Mouse (Mus musculus) limb, embryonic 14.5 days (tissue): ENCODE measurements around the gene Uso1. TPM values are rescaled to one million over a fixed set of nuclear protein-coding genes. Genes with fewer than 3 reads are reported as not detected.
A peak's percentile ranks its signal among the peaks of the same experiment; 100 is the strongest.

ENCODE experiments used
- ATAC-seq: fragments of 200-750 bp; cut with Nextera tagmentation; 2 replicates; pipeline ENCODE4 v1.8.0; 2017; ENCODE audit warnings: low read depth, moderate number of reproducible peaks, moderate TSS enrichment; ENCODE audit not compliant: low FRiP score
- DNase-seq: peaks from one replicate; pipeline ENCODE4 v3.0.0-alpha.2; 2015; ENCODE audit warnings: low spot score
- H3K27ac ChIP-seq: fragments of 300-500 bp; sonication (generic); replicated peaks from 2 replicates; pipeline ENCODE4 v1.5.1; 2014; ENCODE audit warnings: low read depth, mild to moderate bottlenecking, low read length, moderate library complexity, mixed read lengths
- H3K27me3 ChIP-seq: fragments of 300-500 bp; sonication (generic); 2 replicates; pipeline ENCODE4 v1.6.1; 2014; ENCODE audit warnings: low read length, mixed read lengths; ENCODE audit not compliant: control insufficient read depth, insufficient read depth
- H3K36me3 ChIP-seq: fragments of 300-500 bp; sonication (generic); 2 replicates; pipeline ENCODE4 v1.6.1; 2014; ENCODE audit warnings: mild to moderate bottlenecking, low read length, moderate library complexity, mixed read lengths; ENCODE audit not compliant: control insufficient read depth, insufficient read depth
- H3K4me1 ChIP-seq: fragments of 300-500 bp; sonication (generic); 2 replicates; pipeline ENCODE4 v1.6.1; 2014; ENCODE audit warnings: antibody characterized with exemption, low read length, mixed read lengths; ENCODE audit not compliant: control insufficient read depth, insufficient read depth
- H3K4me2 ChIP-seq: fragments of 300-500 bp; sonication (generic); replicated peaks from 2 replicates; pipeline ENCODE4 v1.6.1; 2014; ENCODE audit warnings: low read depth, mild to moderate bottlenecking, low read length, moderate library complexity; ENCODE audit not compliant: severe bottlenecking
- H3K4me3 ChIP-seq: fragments of 300-500 bp; sonication (generic); replicated peaks from 2 replicates; pipeline ENCODE4 v1.5.1; 2014; ENCODE audit warnings: low read length
- H3K9ac ChIP-seq: fragments of 300-500 bp; sonication (generic); 2 replicates; pipeline ENCODE4 v1.6.1; 2014; ENCODE audit warnings: mild to moderate bottlenecking, low read depth, low read length, moderate library complexity; ENCODE audit not compliant: severe bottlenecking
- H3K9me3 ChIP-seq: fragments of 300-500 bp; sonication (generic); 2 replicates; pipeline ENCODE4 v1.6.1; 2016; ENCODE audit warnings: low read length; ENCODE audit not compliant: control insufficient read depth
- POLR2A ChIP-seq: fragments of 200-500 bp; IDR thresholded peaks from 2 replicates; pipeline ENCODE4 v1.8.0; 2012; ENCODE audit warnings: inconsistent platforms, mild to moderate bottlenecking, moderate library complexity, borderline replicate concordance; ENCODE audit not compliant: insufficient read depth, insufficient read length; ENCODE audit errors: extremely low read depth
- WGBS: fragments of 180-500 bp; shearing (Covaris S2); extraction: QIAGEN DNeasy Blood & Tissue Kit; methylation state at CpG from one replicate; pipeline ENCODE4 v1.1.7; 2014; 5-methylcytosine and 5-hydroxymethylcytosine counted together
- polyA plus RNA-seq, 2 experiments: library from polyadenylated mRNA; depleted of rRNA in 1 of 2; stranded (reverse) in 1 of 2; unstranded in 1 of 2; fragments of >200 nt; fragmentation: Nextera tagmentation in 1 of 2; extraction: Ambion mirVana in 1 of 2; gene quantifications; 2 replicates each; pipeline versions ENCODE4 v1.2.1 to v1.2.3; 2012 to 2014

The Uso1 gene
- polyA plus RNA-seq, 2 experiments: 43.0 to 54.6 TPM

GRCm38 (mm10) chr5:92127141-92127625 lies 10.6 kb upstream of the Uso1 start:
- Histone ChIP-seq H3K27me3 (no peaks in the 10 kb centered on the region), H3K36me3 (peaks cover 7% of the 10 kb centered on the region), H3K9me3 (no peaks in the 10 kb centered on the region), H3K4me2 (no peak overlapping the region), H3K4me1 (no peaks in the 10 kb centered on the region), H3K27ac (no peak overlapping the region), H3K9ac (no peak overlapping the region), H3K4me3 (no peak overlapping the region)
- DNase-seq: no peak
- WGBS: 65% methylated on average over 9 of the region's 9 CpGs
- TF ChIP-seq POLR2A: no peak
- ATAC-seq: no peak

GRCm38 (mm10) chr5:92127751-92128150 lies 10.0 kb upstream of the Uso1 start:
- H3K36me3 ChIP-seq: peaks cover 9% of the 10 kb centered on the region
- ATAC-seq (no peak), DNase-seq (no peak)
- TF ChIP-seq POLR2A: no peak
- H3K9me3 ChIP-seq: no peaks in the 10 kb centered on the region
- no peak overlapping the region for H3K4me3 ChIP-seq
- H3K27ac ChIP-seq: no peak overlapping the region
- no peak overlapping the region for H3K9ac ChIP-seq
- no peak overlapping the region for H3K4me2 ChIP-seq
- no peaks in the 10 kb centered on the region for H3K4me1 ChIP-seq
- no peaks in the 10 kb centered on the region for H3K27me3 ChIP-seq
- WGBS: 83% methylated on average over 10 of the region's 10 CpGs

GRCm38 (mm10) chr5:92128570-92128969 lies 9.2 kb upstream of the Uso1 start:
- Histone ChIP-seq H3K27ac (no peak overlapping the region), H3K4me3 (no peak overlapping the region), H3K4me1 (no peaks in the 10 kb centered on the region), H3K4me2 (no peak overlapping the region), H3K27me3 (no peaks in the 10 kb centered on the region), H3K36me3 (peaks cover 10% of the 10 kb centered on the region), H3K9me3 (no peaks in the 10 kb centered on the region), H3K9ac (no peak overlapping the region)
- TF ChIP-seq POLR2A: no peak
- WGBS: 18% methylated on average over 8 of the region's 8 CpGs
- no peak for ATAC-seq
- peak; percentile 37 for DNase-seq

- H3K9me3 ChIP-seq: no peaks in the 10 kb centered on the region
- no peak overlapping the region for H3K27ac ChIP-seq
- ATAC-seq (no peak), DNase-seq (no peak)
- H3K4me3 ChIP-seq: no peak overlapping the region
- 75% methylated on average over 1 of the region's 1 CpGs for WGBS
- no peaks in the 10 kb centered on the region for H3K27me3 ChIP-seq
- no peak for TF ChIP-seq POLR2A
- H3K4me1 ChIP-seq: no peaks in the 10 kb centered on the region
- H3K9ac ChIP-seq: no peak overlapping the region
- peaks cover 10% of the 10 kb centered on the region for H3K36me3 ChIP-seq
- H3K4me2 ChIP-seq: no peak overlapping the region
Observed at GRCm38 (mm10) chr5:92129321-92129768, 8.4 kb upstream of the Uso1 start.

GRCm38 (mm10) chr5:92130040-92130682 lies 7.6 kb upstream of the Uso1 start:
- no peak for TF ChIP-seq POLR2A

More at GRCm38 (mm10) chr5:92130040-92130682, 7.6 kb upstream of the Uso1 start:
- 88% methylated on average over 6 of the region's 6 CpGs for WGBS
- no peaks in the 10 kb centered on the region for H3K9me3 ChIP-seq
- peaks cover 10% of the 10 kb centered on the region for H3K36me3 ChIP-seq
- no peak for ATAC-seq
- no peaks in the 10 kb centered on the region for H3K4me1 ChIP-seq
- DNase-seq: no peak
- no peak overlapping the region for H3K9ac ChIP-seq
- no peak overlapping the region for H3K4me3 ChIP-seq
- no peaks in the 10 kb centered on the region for H3K27me3 ChIP-seq
- H3K4me2 ChIP-seq: no peak overlapping the region
- H3K27ac ChIP-seq: no peak overlapping the region
